Mouse (Mus musculus) layer of hippocampus, adult 9-10 months (tissue): ENCODE measurements around the gene Rab11fip3.

Source experiments
- DNase-seq: peaks from one replicate; pipeline ENCODE4 v3.0.0; 2022; ENCODE audit warnings: low spot score

The Rab11fip3 gene

GRCm38 (mm10) chr17:26087059-26087564 lies 17.8 kb upstream of the Rab11fip3 start:
- no peak for DNase-seq

- DNase-seq, result no peak
These were observed 11.5 kb upstream of the Rab11fip3 start for GRCm38 (mm10) chr17:26080867-26081266.

- DNase-seq, result no peak
These were observed 9.5 kb upstream of the Rab11fip3 start for GRCm38 (mm10) chr17:26078851-26079250.

- no peak for DNase-seq
These were observed 5.9 kb upstream of the Rab11fip3 start for GRCm38 (mm10) chr17:26075246-26075645.

DNA sequence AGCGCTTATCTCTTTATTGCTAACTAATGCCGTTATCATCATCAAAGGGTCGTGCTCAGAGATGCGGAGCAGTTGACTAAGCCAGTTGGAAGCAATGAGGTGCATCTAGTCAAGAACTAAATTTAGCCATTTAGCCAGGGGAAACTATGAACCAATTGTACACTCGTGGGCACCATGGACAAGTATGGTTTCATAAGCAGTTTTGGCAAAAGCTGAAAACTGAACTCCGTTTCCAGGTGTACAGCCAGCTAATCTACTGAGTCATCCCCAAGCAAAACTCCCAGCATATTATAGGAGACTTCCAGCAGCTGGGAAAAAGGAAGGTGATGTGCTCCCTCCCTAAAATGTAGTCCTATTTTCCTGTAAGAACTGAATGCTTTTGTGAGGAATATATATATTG lies 781 bp upstream of the Rab11fip3 start:
- no peak for DNase-seq

GRCm38 (mm10) chr17:26068024-26068830 lies 1.1 kb downstream of the Rab11fip3 start:
- no peak for DNase-seq

GRCm38 (mm10) chr17:26066488-26067020 lies 2.8 kb downstream of the Rab11fip3 start:
- DNase-seq, result no peak

- DNase-seq, result no peak
These were observed 4.4 kb downstream of the Rab11fip3 start for GRCm38 (mm10) chr17:26064916-26065315.

- DNase-seq, result no peak
These were observed 11.4 kb downstream of the Rab11fip3 start for GRCm38 (mm10) chr17:26057787-26058567.

GRCm38 (mm10) chr17:26057278-26057677 lies 12.1 kb downstream of the Rab11fip3 start:
- DNase-seq, result no peak

- DNase-seq, result no peak
These were observed 14.2 kb downstream of the Rab11fip3 start for GRCm38 (mm10) chr17:26055164-26055563.

GRCm38 (mm10) chr17:26054133-26054845 lies 15.1 kb downstream of the Rab11fip3 start:
- no peak for DNase-seq

GRCm38 (mm10) chr17:26052706-26053105 lies 16.6 kb downstream of the Rab11fip3 start:
- DNase-seq, result no peak

- no peak for DNase-seq
These were observed 17.3 kb downstream of the Rab11fip3 start for GRCm38 (mm10) chr17:26052074-26052473.

DNA sequence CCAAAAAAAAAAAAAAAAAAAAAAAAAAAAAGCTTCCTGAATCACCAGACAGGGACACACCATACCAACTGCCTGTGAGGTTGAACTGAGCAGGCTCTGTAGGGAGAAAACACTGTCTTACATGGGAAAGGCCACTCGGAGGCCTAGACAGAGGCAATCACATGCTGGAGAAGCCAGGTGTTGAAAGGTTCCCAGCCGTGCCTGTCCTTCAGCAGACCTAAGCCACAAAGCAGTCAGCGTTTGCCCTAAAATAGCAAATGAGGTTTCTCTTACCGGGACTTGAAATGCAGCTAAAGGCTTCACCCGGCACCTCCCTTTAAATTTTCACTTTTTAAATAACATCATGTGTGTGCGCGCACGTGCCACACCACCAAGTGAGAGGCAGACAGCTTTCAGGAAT lies 21.2 kb downstream of the Rab11fip3 start:
- no peak for DNase-seq

DNA sequence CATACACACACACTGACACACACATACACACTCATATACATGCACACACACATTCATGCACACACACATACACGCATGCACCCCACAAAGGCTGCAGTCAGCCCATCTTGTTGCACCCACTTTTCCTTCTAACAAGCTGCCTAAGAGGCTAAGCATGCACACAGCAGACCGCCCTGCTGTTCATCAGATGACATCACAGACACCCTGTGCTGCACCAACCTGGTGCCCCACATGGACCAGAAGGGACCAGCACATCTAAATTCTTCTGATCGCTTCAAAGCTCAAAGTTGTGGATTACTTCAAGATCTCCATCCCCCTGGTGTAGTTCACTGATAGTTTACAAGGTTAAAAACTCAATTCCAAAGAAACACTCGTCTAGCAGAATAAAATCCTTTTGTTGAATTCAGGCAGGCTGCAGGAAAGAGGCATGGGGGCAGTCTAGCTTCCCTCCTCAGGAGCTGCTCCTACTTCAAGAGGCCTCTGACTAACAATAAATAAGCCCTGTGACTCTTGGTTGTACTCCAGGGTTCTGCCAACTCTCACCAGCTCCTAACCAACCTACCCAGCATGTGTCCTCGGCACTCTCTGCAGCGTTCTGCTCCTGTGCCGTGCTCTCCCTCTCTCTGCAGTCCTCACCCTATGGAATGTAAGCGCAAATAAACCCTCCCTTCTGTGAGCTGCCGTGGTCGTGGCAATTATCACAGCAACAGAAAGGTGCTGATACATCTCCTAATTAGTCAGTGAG lies 22.9 kb downstream of the Rab11fip3 start:
- DNase-seq, result no peak

DNA sequence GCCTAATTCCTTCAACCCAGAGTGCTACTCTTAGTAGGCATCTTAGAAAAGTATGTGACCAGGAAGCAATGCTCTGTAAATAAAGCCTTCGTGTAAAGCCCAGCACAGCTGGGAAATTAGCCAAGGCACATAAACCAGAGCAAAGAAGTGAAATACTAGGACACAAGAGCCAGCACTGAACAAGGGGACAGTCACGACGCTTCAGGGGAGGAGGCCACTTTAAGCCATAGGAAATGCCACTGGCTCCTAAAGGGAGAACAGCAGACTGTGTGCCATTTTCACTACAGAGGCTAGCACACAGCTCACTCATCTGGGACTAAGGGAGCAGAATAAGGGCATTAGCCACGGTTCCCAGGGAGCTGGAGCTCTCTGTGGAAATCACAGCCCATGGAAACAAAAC lies 24.1 kb downstream of the Rab11fip3 start:
- DNase-seq, result no peak

GRCm38 (mm10) chr17:26043249-26043636 lies 26.1 kb downstream of the Rab11fip3 start:
- peak; percentile 72 for DNase-seq

DNA sequence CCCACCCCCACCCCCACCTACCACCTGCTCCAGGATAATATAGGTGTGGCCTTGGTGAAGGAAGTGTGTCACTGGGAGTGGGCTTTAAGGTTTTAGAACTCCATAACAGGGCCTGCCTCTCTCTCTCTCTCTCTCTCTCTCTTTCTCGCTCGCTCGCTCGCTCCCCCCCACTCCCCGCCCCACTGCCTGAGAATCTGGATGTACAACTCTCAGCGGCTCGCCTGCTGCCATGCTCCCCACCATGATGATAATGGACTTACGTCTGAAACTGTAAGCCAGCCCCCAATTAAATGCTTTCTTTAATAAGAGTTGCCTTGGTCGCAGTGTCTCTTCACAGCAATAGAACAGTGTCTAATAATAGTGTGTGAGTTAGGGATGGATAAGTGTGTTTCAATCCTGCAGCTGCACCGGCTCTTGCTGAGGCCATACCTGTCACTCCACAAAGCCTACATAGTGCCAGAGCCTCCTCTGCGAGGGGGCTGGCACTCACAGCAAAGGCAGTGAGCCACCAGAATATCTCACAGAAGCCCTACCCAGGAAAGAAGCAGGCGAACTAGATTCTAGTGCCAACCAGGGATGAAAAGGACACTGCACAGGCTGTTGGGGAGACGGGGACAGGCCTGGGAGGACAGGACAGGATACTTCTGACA lies 26.6 kb downstream of the Rab11fip3 start:
- DNase-seq, result no peak

DNA sequence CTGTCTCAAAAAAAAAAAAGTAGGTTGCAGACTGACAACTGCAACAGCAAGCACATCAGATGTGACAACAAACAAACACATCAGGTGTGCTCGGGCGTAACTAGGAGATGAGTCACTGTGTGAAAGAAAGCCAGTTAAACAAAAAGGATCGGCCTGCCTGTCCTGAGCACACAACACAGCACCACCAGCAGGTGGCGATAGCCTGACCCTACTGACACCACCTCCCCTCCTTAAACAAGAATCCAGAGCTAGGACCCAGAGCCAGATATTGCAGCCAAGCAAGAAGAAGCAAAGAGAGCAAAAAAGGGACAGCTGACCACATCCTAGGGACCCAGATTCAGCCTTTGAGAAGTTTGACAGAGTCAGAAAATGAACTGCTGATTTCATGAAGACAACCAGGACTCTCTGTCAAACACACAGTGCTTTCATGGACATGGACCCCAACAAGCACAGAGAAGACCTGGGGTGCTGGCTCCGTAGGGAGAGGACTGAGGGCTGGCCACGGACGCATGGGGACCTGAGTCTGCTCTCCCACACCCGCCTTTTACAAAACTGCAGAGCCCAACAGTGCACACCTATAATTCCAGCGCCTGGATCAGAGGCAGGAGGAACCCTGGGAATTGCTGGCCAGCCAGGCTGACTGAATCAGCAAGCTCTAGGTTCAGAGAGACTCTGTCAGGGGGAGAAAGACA lies 28.1 kb downstream of the Rab11fip3 start:
- no peak for DNase-seq
